Mouse (Mus musculus): Measurements from ENCODE around the gene Tmem59.

Gene Tmem59

DNA sequence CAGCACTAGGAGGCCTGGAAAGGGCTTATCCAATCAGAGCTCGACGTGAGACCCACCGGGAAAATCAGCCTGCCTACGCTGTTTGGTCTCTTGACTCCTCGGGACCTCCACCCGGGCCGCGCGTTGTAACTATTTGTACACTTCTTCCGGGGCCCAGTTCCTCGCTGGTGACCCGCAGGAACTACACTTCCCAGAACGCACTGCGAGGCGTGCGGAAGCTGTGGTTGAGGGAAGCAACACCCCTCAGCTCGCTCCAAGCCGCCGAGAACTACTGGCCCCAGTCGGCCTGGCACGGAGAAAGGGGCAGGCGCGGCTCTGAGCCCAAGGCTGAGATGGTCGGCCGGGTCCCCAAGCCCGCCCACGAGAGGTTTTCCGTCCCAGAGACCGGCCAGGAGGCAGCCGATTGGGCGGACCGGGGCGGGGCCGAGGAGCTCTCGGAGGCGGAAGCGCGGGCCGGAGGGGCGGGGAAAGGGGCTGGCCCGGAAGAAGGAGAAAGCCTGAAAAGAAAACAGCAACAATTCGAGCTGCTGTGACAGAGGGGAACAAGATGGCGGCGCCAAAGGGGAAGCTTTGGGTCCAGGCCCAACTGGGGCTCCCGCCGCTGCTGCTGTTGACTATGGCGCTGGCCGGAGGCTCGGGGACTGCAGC lies at the start of gene Tmem59:
Tmem59 (plus strand) TSS at position 218 of the 648 bp plus-strand sequence.
- DNase-seq (ENCODE audit: low read depth), result peak; percentile 97

DNA sequence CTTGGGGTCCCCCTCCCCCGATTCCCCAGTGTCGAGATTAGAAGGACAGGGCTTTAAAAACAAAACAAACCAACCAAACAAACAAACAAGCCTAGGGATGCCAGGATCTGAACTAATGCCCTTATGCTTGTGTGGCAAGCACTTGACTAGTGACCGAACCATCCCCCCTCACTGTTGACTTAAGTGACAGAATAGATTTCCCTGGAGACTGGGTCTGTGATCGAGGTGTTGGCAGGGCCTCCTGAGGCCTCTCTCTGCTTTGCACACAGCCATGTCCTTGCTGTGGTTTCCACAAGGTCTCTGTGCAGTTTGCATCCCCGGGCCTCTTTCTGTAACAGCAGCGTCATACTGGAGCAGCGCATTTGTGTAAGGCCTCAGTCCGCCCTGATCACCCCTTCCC lies 48.8 kb upstream of the Tmem59 start:
- no peak for DNase-seq (ENCODE audit: low read depth)

DNA sequence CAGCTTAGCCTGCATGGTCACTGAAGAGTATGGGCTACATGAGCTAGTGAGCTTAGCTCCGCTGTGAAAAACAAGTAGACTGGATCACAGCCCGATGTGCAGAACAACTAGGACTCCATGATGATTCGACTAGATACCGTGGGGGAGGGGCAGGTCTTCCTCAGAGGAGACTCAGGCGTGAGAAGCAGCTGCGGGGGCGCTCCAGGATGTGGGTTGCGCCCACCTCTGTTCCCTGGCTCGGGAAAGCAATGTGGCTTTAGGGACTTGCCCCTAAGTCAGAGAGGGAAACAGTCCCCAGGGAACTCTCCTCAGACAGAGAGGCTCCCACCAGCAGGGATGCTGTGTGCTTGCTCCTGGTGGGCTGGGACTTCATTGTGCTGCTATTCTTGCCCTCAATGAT lies 47.7 kb upstream of the Tmem59 start:
- no peak for DNase-seq (ENCODE audit: low read depth)

DNA sequence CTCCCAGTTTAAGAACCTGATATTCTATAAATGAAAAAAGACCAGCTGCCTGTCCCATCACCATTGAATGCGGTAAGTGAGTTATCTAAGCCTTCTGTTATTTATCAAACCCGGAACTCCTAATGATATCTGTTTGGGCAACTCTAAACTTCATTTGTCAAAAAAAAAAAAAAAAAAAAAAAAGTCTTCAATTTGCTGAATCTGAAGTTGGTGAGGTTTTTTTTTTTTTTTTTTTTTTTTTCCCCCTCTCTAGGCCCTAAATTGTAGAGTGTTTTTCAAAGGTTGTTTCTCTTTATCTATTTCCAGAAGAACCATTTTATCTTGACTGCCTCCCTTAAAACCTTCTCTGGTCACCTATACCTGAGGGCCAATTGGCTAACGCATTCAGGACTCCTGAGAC lies 43.3 kb upstream of the Tmem59 start:
- DNase-seq (ENCODE audit: low read depth), result no peak

DNA sequence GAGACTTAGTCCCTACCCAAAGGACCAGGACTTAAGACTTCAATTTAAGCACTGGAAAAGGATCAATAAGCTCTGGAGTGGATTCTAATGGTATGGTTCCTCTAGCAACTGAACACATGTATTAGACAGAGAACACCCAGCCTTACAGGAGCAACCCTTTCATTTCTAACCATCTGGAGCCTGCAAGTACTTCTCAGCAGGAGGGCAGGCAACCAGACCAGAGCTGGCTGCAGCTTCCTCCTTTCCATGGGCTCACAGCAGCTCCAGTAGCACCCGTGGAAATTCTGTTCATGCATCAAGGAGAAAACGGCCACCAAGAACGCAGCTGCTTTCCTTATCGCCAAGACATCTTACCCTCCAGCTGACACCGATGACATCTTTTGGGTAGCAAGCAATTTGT lies 42.5 kb upstream of the Tmem59 start:
- DNase-seq (ENCODE audit: low read depth), result no peak

DNA sequence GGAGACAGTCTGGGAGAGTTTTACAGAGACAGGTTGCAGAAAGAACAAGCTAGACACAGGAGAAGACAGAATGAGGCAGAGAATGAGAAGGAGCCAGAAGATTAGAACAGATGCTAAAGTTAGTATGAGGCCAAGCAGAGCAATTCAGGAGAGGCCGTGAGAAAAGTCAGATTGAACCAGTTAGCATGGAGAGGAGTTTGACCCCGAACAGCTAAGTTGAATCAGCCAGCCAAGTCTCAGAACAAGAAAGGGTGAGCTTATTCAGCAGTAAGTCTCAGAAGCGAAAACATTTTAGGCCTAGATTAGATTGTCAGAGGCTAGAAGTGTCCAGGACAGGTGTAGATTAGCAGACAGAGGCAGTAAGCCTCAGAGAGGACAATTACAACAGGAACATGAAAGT lies 41.7 kb upstream of the Tmem59 start:
- no peak for DNase-seq (ENCODE audit: low read depth)

DNA sequence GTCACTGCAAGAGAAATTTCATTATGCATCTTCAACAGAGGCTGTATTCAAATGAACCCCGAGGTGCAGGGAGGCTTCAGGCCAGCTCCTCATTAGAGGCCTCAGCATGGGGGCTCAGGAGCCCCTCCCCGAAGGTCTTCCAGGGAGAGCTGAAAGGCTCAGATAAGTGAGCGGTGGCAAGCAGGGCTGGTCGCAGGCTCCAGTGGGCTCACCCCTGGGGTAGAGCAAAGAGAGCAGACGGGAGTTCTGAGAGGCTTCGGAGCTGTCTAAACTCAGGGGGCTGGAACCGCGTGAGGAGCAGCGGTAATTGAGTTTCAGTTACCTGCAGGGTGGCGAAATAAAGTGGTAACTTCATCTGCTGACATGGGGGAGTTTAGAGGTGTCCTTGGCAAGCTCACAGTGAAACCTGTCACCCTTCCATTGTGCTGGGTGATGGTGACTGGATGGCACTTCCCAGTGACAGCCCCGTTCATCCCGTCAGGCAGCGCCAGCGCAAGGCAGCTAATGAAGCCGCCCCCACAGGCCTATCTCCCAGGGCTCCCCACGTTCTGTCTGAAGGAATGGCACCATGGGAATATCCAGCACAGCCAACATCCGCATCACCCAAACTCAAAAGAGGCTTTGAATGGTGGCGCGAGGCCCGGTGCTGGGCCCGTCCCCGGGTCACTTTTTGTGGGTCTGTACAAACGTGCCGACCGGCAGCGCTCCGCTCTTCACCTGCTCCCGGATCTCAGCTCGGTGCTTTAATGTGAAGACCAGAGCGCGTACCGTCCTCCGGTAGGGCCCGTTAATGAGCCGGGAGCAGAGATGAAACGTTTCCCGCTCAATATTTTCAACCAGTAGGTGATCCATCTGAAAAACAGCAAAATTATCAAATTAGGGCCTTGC lies 39.0 kb upstream of the Tmem59 start:
- DNase-seq (ENCODE audit: low read depth), result no peak

DNA sequence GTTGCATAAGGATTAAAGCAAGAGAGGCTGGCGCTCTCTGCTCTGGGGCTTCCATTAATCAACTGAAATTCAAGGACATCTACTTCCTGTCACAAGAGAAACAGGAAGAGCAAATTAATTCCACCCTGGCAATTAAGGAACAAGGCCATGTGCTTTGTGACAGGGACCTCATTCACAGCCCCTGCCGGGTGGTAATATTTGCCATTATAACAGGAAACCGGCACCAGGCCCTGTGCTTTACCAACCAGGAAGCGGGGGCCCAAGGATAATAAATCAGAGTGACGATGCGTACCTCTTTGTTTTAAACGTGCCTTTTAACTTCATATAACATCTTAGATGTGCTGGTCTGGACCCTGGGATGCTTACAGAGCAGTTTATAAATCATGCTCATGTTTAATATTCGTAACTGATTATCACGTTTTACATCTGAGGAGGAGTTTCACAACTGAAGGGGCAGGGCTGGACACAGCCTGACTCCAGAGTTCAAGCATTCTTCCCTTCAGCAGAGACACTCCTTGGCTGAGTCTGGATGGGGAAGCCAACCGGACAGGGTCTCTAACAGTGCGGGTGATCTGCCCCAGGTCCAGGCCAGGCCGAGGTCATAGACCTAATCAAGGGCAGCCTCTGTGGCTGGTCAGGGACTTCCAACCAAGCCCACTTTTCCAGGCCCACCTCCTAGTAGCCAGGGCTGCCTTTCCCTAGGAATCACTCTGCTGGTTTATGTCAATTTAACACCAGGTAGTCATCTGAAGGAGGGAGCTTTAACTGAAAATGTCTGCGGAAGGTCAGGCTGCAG lies 38.2 kb upstream of the Tmem59 start:
- DNase-seq (ENCODE audit: low read depth), result no peak

DNA sequence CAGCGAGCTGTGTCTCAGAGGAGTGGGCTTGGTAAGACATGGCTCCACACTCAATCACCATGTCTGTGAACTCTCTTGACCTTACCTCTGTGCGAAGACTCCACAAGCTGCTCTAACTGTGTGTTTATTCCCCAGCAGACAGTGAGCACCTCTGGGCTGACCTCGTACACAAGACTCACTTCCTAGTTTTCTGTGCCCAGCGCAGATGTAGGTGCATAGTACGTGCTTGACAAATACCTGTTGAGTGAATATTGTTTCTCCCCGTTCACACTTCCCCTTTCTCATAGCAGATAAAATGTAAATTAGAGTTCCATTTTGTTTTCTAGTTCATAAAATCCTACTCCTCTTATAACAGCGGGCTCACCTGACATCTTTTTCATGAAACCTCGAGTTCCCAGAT lies 34.7 kb upstream of the Tmem59 start:
- no peak for DNase-seq (ENCODE audit: low read depth)

DNA sequence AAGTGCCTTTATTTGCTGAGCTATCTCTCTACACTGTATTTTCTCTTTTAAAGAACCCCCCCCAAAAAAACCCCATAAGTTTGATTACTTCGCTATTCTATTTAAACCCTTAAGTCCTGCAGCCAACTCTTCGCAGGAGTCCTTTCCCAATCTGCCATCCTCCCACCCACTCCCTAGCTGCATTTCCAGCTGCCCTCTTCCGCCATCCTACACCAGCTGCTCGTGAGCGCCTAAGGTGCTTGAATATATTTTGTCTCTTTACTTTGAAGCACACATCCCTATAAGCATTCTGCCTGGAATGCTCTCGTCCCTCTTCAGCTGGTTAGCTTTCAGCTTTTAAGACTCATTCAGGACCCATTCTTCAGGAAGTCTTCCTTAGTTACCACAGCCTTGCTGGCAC lies 27.2 kb upstream of the Tmem59 start:
- no peak for DNase-seq (ENCODE audit: low read depth)

DNA sequence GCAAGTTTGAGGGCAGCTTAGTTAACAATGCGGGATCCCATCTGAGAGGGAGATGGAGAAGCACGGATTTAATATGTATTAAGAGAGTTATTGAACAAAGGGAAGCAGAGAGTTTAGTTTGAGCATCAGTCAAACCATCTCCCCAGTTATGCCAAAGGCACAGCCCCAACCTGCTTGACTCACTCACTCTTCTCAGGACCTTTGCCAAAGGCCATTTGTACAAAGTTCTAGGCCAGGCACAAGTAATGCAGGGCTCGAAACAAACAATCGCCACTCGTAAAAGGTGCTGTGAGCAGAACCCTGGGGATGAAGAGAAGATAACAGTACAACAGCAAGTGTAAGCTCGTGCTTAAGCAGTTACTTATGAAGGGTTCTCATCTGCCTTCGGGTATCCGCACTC lies 25.6 kb upstream of the Tmem59 start:
- DNase-seq (ENCODE audit: low read depth), result no peak

DNA sequence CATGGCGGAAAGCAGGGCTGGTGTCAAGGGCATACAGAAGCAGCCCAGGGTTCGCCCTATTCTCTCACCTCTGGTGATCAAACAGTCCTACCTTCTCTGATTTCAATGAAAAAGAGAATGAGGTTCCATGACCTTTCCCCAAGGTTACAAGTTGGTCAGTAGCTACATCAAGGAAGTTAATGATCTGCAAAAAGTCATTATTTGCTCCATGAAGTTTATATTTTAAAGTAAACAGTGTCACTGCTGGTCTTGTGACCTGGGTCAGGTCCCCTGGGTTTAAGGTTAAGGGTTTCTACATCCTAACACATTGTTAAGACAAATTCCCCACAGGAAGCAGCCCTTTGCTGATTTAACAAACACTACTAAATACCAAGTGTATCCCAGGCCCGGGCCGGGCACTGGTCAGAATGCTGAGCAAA lies 21.2 kb upstream of the Tmem59 start:
- no peak for DNase-seq (ENCODE audit: low read depth)

DNA sequence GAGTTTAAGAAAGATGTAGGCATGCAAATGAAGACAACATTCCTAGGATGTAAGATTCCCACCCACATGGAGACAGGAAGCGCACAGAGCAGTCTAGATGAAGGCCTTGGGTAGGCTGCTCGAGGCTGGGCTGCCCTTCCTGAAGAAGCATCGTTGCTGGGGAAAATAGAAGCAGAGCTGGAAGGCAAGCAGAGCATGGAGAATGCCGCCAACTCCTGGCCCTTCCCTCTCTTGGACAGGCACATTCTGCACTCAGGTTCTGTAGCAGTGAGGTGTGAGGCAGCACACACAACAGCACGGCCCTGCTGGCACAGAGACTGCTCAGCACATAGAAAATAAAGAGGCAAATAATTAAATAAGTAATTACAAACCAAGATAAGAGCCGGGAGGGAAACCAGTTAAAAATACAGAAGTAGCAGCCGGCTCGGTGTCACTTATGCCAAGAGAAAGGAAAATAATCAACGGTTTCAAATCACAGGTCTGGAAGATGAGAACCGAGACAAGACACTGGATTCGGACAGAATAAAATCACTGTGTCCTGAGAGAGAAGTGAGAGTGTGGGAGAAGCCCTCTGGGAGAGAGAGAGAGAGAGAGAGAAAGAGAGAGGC lies 18.9 kb upstream of the Tmem59 start:
- no peak for DNase-seq (ENCODE audit: low read depth)

DNA sequence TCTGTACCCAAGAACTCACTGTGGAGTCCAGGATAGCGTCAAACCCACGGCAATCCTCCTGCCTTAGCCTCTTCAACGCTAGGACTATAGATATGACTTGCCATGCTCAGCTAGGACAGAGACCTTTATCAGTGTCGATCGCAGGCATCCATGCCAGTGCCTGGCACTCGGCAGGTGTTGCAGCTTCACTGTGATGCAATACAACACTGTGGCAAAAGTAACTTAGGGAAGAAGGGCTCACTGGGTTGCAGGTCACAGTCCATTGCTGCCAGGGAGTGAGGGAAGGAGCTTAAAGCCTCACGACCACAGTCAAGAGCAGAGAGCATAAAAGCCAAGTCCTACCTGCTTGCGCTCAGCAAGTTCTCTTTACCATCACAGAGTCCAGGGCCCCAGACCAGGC lies 18.0 kb upstream of the Tmem59 start:
- DNase-seq (ENCODE audit: low read depth), result no peak

DNA sequence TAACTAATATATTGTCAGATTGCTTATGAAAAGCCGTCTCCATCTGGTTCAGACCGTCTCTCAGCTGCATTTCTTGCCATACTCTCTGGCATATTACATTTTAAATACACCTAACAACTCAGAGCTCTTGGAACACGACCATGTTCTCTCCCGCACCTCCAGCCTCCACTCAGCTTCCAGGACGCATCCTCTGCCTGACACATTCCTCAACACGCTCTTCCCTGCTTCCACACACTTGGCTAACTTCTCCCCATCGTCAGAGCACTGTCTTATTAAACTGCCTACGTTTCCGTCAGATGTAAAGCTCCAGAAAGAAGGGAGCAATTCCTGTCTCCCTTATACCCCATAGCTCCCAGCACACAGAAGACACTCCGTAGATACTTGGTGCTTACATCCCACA lies 14.9 kb upstream of the Tmem59 start:
- DNase-seq (ENCODE audit: low read depth), result no peak

DNA sequence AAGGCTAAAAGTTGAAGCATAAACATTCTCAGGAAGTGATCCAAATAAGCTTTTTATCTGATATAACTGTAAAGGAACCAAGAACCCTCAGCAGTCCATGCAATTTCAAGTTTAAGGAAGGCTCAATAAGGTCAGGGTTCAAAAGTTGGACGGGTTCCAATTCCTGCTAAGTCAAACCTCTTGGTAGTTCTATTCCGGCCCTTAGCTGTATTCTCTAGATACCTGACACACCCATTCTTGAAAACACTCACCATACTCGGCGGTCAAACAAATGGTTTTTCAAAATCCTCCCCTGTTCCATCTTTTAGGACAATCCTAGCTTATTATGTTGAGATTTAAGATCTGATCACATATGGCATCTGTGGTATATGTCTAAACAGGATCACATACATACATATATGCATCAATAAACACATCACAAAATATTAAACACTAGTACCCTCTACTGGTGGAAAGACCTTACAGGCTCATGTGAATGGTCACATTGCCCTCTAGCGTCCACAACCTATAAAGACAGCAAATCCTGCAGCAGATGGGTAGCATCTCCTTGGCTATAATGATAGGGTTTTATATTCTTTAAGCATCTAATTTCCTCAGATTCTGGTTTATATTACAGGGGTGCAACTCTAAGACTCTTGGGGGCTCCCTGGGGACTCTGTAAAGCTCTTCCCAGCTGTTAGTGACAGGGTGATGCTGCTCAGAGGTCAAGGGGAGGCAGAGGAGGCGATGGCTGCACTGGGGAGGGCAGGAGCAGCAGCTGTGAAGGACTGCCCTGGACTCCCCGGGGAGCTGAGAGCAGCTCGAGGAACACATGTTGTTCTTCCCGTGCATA lies 14.2 kb upstream of the Tmem59 start:
- DNase-seq (ENCODE audit: low read depth), result peak; percentile 85

DNA sequence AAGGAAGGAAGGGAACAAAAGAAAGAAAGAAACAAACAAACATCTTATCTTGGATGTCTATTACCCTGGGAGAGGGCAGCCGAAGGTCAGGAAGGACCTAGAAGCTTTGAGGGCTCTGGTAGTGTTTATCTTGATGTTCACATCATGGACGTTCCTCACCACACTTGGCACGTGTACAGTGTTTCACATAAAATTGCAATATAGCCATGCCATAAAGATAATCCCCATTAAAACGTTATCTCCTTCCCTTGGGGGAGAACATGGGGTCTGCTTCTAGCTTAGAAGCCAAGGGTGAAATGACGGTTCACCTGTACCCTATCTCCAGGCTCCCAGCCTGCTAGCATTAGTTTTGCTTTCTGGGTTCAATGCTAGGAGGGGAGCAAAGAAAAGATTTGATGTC lies 11.5 kb upstream of the Tmem59 start:
- DNase-seq (ENCODE audit: low read depth), result no peak

DNA sequence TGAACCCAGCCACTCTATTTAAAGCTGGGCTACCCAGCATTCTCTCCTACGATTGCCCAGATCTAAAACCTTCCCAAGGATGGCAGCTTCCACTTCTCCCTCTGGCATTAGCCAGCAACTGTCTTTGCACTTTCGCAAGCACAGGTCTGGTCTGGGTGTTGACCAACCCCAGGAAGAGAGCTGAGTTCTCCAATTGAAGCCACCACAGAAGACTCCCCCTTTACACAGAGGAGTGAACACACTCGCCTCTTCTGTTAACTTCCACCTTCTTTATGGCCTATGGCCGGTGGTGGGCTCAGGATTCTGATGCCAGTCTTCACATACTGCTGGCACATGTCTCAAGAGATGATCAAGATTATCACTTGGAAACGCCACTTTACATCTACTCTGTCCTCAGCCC lies 10.4 kb upstream of the Tmem59 start:
- peak; percentile 63 for DNase-seq (ENCODE audit: low read depth)

DNA sequence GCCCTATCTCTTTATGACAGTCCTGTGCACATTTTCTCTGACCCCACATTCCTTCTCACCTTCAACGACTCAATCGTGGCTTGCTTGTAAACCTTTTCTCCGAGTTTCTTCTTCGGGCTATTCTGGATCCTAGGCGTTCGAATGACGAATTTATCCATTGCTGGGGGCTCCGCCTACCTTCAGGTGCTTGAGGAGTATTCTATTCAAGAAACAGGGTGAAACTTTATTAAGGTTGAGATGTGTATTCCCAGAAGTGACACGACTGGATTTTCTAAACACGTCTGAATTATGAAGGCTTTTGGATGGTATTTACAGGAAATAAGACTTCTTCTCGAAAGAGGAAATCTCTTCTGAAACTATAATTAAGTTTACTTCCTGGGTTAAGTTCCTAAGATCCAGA lies 693 bp upstream of the Tmem59 start:
- no peak for DNase-seq (ENCODE audit: low read depth)

DNA sequence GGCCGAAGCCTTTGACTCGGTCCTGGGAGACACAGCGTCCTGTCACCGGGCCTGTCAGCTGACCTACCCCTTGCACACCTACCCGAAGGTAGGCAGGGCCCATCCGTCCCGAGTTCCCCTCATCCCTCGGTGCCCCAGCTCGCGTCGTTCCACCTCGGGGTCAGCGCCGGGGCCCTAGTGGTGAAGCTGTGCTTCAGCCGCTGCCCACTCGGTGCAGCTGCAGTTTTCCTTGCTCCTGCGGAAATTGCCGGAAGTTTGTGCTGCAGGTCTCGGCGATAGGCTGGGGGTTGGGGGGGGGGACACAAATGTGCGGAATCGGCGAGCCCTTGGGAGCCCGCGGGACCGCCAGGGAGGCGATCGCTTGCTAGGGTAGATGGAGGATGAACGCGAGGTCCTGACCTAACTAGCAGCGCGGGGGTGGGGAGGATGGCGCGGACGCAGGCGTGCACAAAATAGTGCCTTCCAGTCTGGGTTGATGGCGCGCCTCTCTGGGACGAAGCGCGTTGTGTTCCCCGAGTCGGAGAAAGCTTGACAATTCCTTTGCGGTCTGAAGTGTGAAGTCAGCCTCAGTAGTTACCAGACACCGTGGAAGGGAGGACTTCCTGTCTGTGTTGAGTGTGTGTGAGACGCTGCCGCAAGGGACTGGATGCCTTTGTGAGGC lies 761 bp downstream of the Tmem59 start, which contains the start of gene Tceanc2:
Tceanc2 (minus strand) TSS at position 287 of the 661 bp plus-strand sequence.
- DNase-seq (ENCODE audit: low read depth), result peak; percentile 82

DNA sequence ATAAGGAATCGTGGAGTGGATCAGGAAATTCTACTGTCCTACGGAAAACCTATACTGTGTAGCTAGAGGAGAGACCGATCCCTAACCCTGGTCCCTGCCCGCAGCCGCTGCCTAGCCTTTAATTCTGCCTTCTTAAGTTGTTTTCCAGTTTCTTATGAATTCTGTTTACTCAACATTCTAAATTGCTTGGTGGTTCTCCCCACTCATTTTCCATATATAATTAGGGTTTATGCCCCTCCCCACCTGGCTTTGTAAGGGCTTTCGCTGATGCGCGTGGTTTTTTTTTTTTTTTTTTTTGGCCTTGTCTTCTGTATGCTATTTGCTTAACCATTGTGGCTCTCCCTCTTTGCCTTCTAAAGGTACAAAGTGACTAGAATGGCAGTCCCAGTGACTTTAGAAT lies 1.4 kb downstream of the Tmem59 start:
- no peak for DNase-seq (ENCODE audit: low read depth)

Measured in 416B (cell line).